Mouse (Mus musculus) stomach, postnatal 0 days (tissue): Measurements from ENCODE around the gene Gm7849. TPM values are rescaled to one million over a fixed set of nuclear protein-coding genes. Genes with fewer than 3 reads are reported as not detected.
"Not testable (repeated sequence)": the region's sequence is repeated elsewhere in the genome, so short reads cannot be mapped to it uniquely, and the experiment has no call there.

Experiments
- ATAC-seq: fragments of 200-750 bp; cut with Nextera tagmentation; 2 replicates; pipeline ENCODE4 v1.8.0; 2017; ENCODE audit not compliant: low FRiP score, low TSS enrichment
- DNase-seq: peaks from one replicate; pipeline ENCODE4 v3.0.0-alpha.2; 2016; ENCODE audit warnings: low spot score
- H3K27ac ChIP-seq: fragments of 300-500 bp; sonication (generic); replicated peaks from 2 replicates; pipeline ENCODE4 v1.5.1; 2014; ENCODE audit warnings: mild to moderate bottlenecking, control low read depth
- H3K27me3 ChIP-seq: fragments of 300-500 bp; sonication (generic); 2 replicates; pipeline ENCODE4 v1.6.1; 2014; ENCODE audit warnings: low read length; ENCODE audit not compliant: control insufficient read depth, insufficient read depth
- H3K36me3 ChIP-seq: fragments of 300-500 bp; sonication (generic); 2 replicates; pipeline ENCODE4 v1.6.1; 2014; ENCODE audit warnings: low read length, mixed read lengths; ENCODE audit not compliant: control insufficient read depth, insufficient read depth
- H3K4me1 ChIP-seq: fragments of 300-500 bp; sonication (generic); replicated peaks from 2 replicates; pipeline ENCODE4 v1.6.1; 2014; ENCODE audit warnings: antibody characterized with exemption; ENCODE audit not compliant: control insufficient read depth, insufficient read depth
- H3K4me2 ChIP-seq: fragments of 300-500 bp; sonication (generic); replicated peaks from 2 replicates; pipeline ENCODE4 v1.6.1; 2014; ENCODE audit warnings: low read depth, mild to moderate bottlenecking, control low read depth, moderate library complexity
- H3K4me3 ChIP-seq: fragments of 300-500 bp; sonication (generic); 2 replicates; pipeline ENCODE4 v1.5.1; 2014; ENCODE audit warnings: low read depth, low read length, control low read depth
- H3K9ac ChIP-seq: fragments of 300-500 bp; sonication (generic); 2 replicates; pipeline ENCODE4 v1.6.1; 2014; ENCODE audit warnings: mild to moderate bottlenecking, low read length, control low read depth, mixed read lengths
- H3K9me3 ChIP-seq: fragments of 300-500 bp; sonication (generic); 2 replicates; pipeline ENCODE4 v1.6.1; 2016; ENCODE audit warnings: low read length; ENCODE audit not compliant: control insufficient read depth
- WGBS: fragments of 180-500 bp; shearing (Covaris S2); extraction: QIAGEN DNeasy Blood & Tissue Kit; methylation state at CpG from one replicate; pipeline ENCODE4 v1.1.7; 2014; 5-methylcytosine and 5-hydroxymethylcytosine counted together
- polyA plus RNA-seq: library from polyadenylated mRNA; unstranded; fragments of >200 nt; fragmentation: Nextera tagmentation; extraction: Ambion mirVana; gene quantifications from 2 replicates; pipeline ENCODE4 v1.2.1, GENCODE M21; 2015

Gm7849 gene
- not detected in 2 replicates for polyA plus RNA-seq

DNA sequence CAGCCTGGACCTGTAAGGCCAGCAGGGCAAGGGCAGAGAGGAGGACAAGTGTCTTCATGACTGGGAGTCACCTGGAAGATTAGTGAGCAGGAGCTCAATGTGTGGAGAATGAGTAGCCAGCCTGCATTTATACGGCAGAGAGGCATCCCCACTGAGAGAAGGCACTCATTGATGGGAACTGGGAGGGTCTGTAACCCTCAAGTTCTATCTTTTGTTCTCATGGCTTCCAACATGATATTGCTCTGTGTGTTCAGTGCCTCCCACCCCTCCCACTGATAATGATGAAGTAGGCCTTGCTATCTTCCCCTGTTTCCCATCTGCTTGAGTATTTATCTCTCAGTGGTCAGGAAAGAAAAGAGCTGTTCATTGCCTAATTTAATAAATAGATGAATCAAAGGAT is at the start of gene Gm7849:
Gm7849 (minus strand) TSS at position 101 of the 400 bp plus-strand sequence.
- not testable (repeated sequence) for H3K9ac ChIP-seq, H3K4me3 ChIP-seq, ATAC-seq, H3K4me2 ChIP-seq, H3K9me3 ChIP-seq, H3K36me3 ChIP-seq, H3K27ac ChIP-seq, H3K27me3 ChIP-seq, H3K4me1 ChIP-seq, DNase-seq
- WGBS = no CpG with 5 or more reads among the region's 1 CpGs

GRCm38 (mm10) chr8:21427111-21427510 is 29.2 kb downstream of the Gm7849 start, which contains the start of gene Defa36:
Defa36 (plus strand) TSS chr8:21427411.
- not testable (repeated sequence) for DNase-seq, H3K36me3 ChIP-seq, H3K4me2 ChIP-seq, H3K9me3 ChIP-seq, ATAC-seq, H3K4me3 ChIP-seq, H3K4me1 ChIP-seq, H3K27ac ChIP-seq, H3K27me3 ChIP-seq, H3K9ac ChIP-seq
- WGBS = no CpG with 5 or more reads among the region's 1 CpGs

Other genes with a start within 250 kb of the Gm7849 start
- not detected in 2 replicates for gene Gm15292, start 206.8 kb downstream of the Gm7849 start, polyA plus RNA-seq
- gene Defa27, start 141.0 kb downstream of the Gm7849 start, polyA plus RNA-seq = not detected in 2 replicates
- gene Defa29, start 129.5 kb downstream of the Gm7849 start, polyA plus RNA-seq = not detected in 2 replicates
- gene Defa2, start 78.0 kb downstream of the Gm7849 start, polyA plus RNA-seq = not detected in 2 replicates
- not detected in 2 replicates for gene Defa33, start 64.7 kb downstream of the Gm7849 start, polyA plus RNA-seq
- not detected in 2 replicates for gene Defa36, start 29.1 kb downstream of the Gm7849 start, polyA plus RNA-seq
- gene Defa20, start 52.7 kb upstream of the Gm7849 start, polyA plus RNA-seq = not detected in 2 replicates
- gene Defa32, start 72.5 kb upstream of the Gm7849 start, polyA plus RNA-seq = not detected in 2 replicates
- not detected in 2 replicates for gene Defa37, start 108.8 kb upstream of the Gm7849 start, polyA plus RNA-seq
- not detected in 2 replicates for gene Defa28, start 126.4 kb upstream of the Gm7849 start, polyA plus RNA-seq
- gene Gm7861, start 137.9 kb upstream of the Gm7849 start, polyA plus RNA-seq = not detected in 2 replicates
- not detected in 2 replicates for gene Defa26, start 161.6 kb upstream of the Gm7849 start, polyA plus RNA-seq
- not detected in 2 replicates for gene Defa17, start 199.2 kb upstream of the Gm7849 start, polyA plus RNA-seq
- gene Defa34, start 209.2 kb upstream of the Gm7849 start, polyA plus RNA-seq = not detected in 2 replicates
- gene AY761184, start 247.1 kb upstream of the Gm7849 start, polyA plus RNA-seq = not detected in 2 replicates